Mouse (Mus musculus) midbrain, postnatal 0 days (tissue): ENCODE data around the gene Mrpl30. TPM values are rescaled to one million over a fixed set of nuclear protein-coding genes. Genes with fewer than 3 reads are reported as not detected.

Experiments
- ATAC-seq: fragments of 200-750 bp; cut with Nextera tagmentation; 2 replicates; pipeline ENCODE4 v1.8.0; 2017; ENCODE audit warnings: moderate number of reproducible peaks, mild to moderate bottlenecking, moderate TSS enrichment, moderate library complexity; ENCODE audit not compliant: low FRiP score
- DNase-seq: peaks from one replicate; pipeline ENCODE4 v3.0.0-alpha.2; 2015; ENCODE audit warnings: low spot score
- H3K27ac ChIP-seq: fragments of 300-500 bp; sonication (generic); 2 replicates; pipeline ENCODE4 v1.5.1; 2014; ENCODE audit warnings: low read depth, mild to moderate bottlenecking, low read length, mixed read lengths
- H3K27me3 ChIP-seq: fragments of 300-500 bp; sonication (generic); 2 replicates; pipeline ENCODE4 v1.6.1; 2014; ENCODE audit warnings: low read length, control low read depth, mixed read lengths; ENCODE audit not compliant: insufficient read depth
- H3K36me3 ChIP-seq: fragments of 300-500 bp; sonication (generic); 2 replicates; pipeline ENCODE4 v1.6.1; 2014; ENCODE audit warnings: low read length, control low read depth, mixed read lengths; ENCODE audit not compliant: insufficient read depth
- H3K4me1 ChIP-seq: fragments of 300-500 bp; sonication (generic); 2 replicates; pipeline ENCODE4 v1.6.1; 2014; ENCODE audit warnings: mild to moderate bottlenecking, control low read depth, antibody characterized with exemption, low read length, mixed read lengths; ENCODE audit not compliant: insufficient read depth
- H3K4me2 ChIP-seq: fragments of 300-500 bp; sonication (generic); 2 replicates; pipeline ENCODE4 v1.6.1; 2014; ENCODE audit warnings: low read depth, mild to moderate bottlenecking, low read length, mixed read lengths; ENCODE audit not compliant: poor library complexity, severe bottlenecking
- H3K4me3 ChIP-seq: fragments of 300-500 bp; sonication (generic); 2 replicates; pipeline ENCODE4 v1.5.1; 2014; ENCODE audit warnings: low read depth, mild to moderate bottlenecking, low read length, moderate library complexity
- H3K9ac ChIP-seq: fragments of 300-500 bp; sonication (generic); replicated peaks from 2 replicates; pipeline ENCODE4 v1.6.1; 2014; ENCODE audit warnings: mild to moderate bottlenecking, low read length, moderate library complexity, mixed read lengths; ENCODE audit not compliant: poor library complexity, severe bottlenecking
- H3K9me3 ChIP-seq: fragments of 300-500 bp; sonication (generic); 2 replicates; pipeline ENCODE4 v1.6.1; 2016; ENCODE audit warnings: low read length, control low read depth
- CTCF ChIP-seq: IDR thresholded peaks from 2 replicates; pipeline ENCODE4 v1.5.1; 2016; ENCODE audit warnings: antibody characterized with exemption, mild to moderate bottlenecking
- WGBS: fragments of 180-500 bp; shearing (Covaris S2); extraction: QIAGEN DNeasy Blood & Tissue Kit; methylation state at CpG from one replicate; pipeline ENCODE4 v1.1.7; 2014; 5-methylcytosine and 5-hydroxymethylcytosine counted together
- polyA plus RNA-seq: library from polyadenylated mRNA; unstranded; fragments of >200 nt; fragmentation: Nextera tagmentation; extraction: Ambion mirVana; gene quantifications from 2 replicates; pipeline ENCODE4 v1.2.1, GENCODE M21; 2015
- total RNA-seq: library from RNA; depleted of rRNA; stranded (reverse); fragments of >200 nt; gene quantifications from 2 replicates; pipeline ENCODE4 v1.2.3, GENCODE M21; 2014

The Mrpl30 gene
- total and polyA plus RNA-seq, 2 experiments from 2014 or later: 72.4 to 280 TPM

DNA sequence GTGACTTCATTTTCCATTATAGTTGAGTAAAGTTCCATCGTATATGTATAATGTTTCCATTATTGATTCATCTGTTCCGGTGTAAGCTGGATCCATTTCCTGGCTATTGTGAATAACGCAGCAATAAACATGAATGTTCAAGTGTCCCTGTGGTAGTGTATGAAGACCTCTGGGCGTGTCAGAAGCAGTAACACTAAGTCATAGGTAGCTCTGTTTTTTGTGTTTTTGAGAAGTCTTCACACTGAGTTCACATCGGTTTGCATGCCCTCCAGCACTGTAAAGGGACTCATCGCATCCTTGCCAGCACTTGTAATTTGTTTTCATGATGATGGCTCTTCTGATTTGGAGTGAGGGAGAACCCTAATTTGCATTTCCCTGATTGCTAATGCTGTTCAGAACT is 24.0 kb upstream of the Mrpl30 start, which contains the start of gene Tsga10:
TSS of gene Tsga10 (minus strand) at position 144 of the 400 bp plus-strand sequence.
- Histone ChIP-seq H3K4me2 (peak within 1 kb of the TSS; percentile 65), H3K4me3 (peak within 1 kb of the TSS; percentile 72), H3K4me1 (no peaks in the 10 kb centered on the region), H3K27ac (peak within 1 kb of the TSS; percentile 90), H3K27me3 (0 out of 2 replicates have a peak, but pooled peaks cover 5% of the 10 kb centered on the region), H3K36me3 (no peaks in the 10 kb centered on the region), H3K9me3 (no peaks in the 10 kb centered on the region), H3K9ac (peak within 1 kb of the TSS; percentile 76)
- ATAC-seq (no peak), DNase-seq (no peak)
- no peak for TF ChIP-seq CTCF
- WGBS: 84% methylated on average over 6 of the region's 6 CpGs

DNA sequence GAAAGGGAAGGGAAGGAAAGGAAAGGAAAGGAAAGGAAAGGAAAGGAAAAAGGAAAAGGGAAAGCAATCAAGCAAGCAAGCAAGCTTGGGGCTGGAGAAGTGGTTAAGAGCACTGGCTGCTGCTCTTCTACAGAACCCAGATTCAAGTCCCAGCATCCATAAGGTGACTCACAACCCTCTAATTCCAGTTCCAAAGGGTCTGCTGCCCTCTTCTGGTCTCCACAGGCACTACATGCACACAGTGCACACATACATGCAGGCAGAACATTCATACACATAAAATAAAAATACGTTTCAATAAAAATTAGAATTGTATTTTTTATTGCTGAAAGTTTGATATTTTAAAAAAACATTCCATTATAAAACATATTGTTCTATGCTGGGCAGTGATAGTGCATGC is 23.2 kb upstream of the Mrpl30 start:
- 0 out of 2 replicates have a peak, but pooled peaks cover 3% of the 10 kb centered on the region for H3K4me1 ChIP-seq
- WGBS: 76% methylated on average over 1 of the region's 1 CpGs
- no peak overlapping the region for H3K4me3 ChIP-seq
- TF ChIP-seq CTCF: peak; percentile 70
- no peaks in the 10 kb centered on the region for H3K9me3 ChIP-seq
- no peak overlapping the region for H3K27ac ChIP-seq
- no peak overlapping the region for H3K4me2 ChIP-seq
- H3K36me3 ChIP-seq: no peaks in the 10 kb centered on the region
- no peak for ATAC-seq
- H3K27me3 ChIP-seq: 0 out of 2 replicates have a peak, but pooled peaks cover 5% of the 10 kb centered on the region
- H3K9ac ChIP-seq: no peak overlapping the region
- no peak for DNase-seq

DNA sequence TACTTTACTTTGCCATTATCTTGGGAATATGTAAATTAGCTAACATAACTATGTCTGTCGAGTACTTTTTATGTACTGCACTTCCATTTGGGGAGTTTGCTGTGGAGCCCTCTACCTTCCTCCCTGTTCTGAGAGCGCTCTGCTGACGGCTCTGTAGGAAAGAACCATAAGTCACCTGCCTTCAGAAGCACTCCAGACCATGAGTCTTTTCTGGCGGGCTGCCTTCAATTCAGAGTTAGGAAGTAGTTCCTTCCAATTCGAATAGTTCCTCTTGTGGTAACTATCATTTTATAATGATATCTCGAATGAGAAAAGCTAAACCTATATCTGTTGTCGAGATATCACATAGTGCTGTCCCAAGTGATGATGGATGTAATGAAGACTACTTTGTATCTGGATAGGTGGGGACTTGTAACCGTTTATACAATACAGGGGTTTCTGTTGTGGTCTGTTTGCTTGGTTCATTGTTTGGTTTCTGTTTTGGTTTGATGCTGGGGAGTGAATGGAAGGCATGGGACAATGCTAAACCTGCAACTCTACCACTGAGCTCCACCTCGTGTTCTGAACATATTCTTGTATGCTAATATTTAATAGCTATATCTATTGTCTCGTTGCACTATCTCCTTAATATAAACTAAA is 22.5 kb upstream of the Mrpl30 start:
- Histone ChIP-seq H3K4me3 (no peak overlapping the region), H3K27ac (no peak overlapping the region), H3K4me2 (no peak overlapping the region), H3K9me3 (no peaks in the 10 kb centered on the region), H3K4me1 (0 out of 2 replicates have a peak, but pooled peaks cover 3% of the 10 kb centered on the region), H3K9ac (no peak overlapping the region), H3K27me3 (0 out of 2 replicates have a peak, but pooled peaks cover 5% of the 10 kb centered on the region), H3K36me3 (no peaks in the 10 kb centered on the region)
- TF ChIP-seq CTCF: no peak
- DNase-seq (no peak), ATAC-seq (no peak)
- 73% methylated on average over 10 of the region's 10 CpGs for WGBS

DNA sequence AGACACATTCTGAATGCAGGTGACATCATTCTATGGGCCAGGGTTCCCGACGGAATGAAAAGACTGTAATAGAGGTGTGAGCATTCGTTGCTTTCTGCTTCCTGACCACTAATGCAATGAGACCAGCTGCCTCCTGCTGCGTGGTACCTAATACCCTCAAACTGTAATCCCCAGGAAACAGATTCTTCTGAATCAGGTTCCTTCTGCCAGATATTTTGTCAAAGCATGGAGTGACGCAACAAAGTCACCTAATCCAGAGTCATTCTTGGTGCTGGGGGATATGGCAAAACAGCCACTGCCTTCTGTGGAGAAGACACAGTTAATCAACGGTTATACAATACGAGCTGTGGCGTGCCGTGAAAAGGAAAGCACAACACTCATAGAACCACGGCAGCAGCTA is 21.6 kb upstream of the Mrpl30 start:
- Histone ChIP-seq H3K4me2 (no peak overlapping the region), H3K9ac (no peak overlapping the region), H3K4me3 (no peak overlapping the region), H3K4me1 (0 out of 2 replicates have a peak, but pooled peaks cover 3% of the 10 kb centered on the region), H3K36me3 (no peaks in the 10 kb centered on the region), H3K27me3 (0 out of 2 replicates have a peak, but pooled peaks cover 5% of the 10 kb centered on the region), H3K27ac (no peak overlapping the region), H3K9me3 (no peaks in the 10 kb centered on the region)
- DNase-seq: no peak
- no peak for TF ChIP-seq CTCF
- ATAC-seq: no peak
- WGBS: 67% methylated on average over 10 of the region's 10 CpGs

DNA sequence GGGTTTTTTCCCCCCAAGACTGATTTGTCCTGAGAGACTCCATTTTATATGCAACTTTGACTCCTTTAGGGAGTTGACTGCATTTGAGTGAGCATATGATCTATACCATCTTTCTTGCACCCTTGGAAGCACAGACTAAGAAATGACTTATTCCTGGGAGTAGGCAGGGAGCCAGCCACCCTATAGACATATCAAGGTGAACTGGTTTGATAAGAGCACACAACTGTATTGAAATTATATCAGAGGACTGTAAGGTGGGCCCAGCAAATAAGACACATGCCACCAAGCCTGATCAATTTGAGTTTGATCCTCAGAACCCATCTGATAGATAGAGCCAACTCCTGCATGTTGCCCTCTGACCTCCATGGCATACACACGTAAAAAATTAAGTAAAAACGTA is 20.9 kb upstream of the Mrpl30 start:
- no peak for ATAC-seq
- Histone ChIP-seq H3K4me1 (0 out of 2 replicates have a peak, but pooled peaks cover 3% of the 10 kb centered on the region), H3K9ac (no peak overlapping the region), H3K27me3 (0 out of 2 replicates have a peak, but pooled peaks cover 5% of the 10 kb centered on the region), H3K9me3 (no peaks in the 10 kb centered on the region), H3K4me3 (no peak overlapping the region), H3K36me3 (no peaks in the 10 kb centered on the region), H3K4me2 (no peak overlapping the region), H3K27ac (no peak overlapping the region)
- no peak for TF ChIP-seq CTCF
- 56% methylated on average over 2 of the region's 2 CpGs for WGBS
- no peak for DNase-seq

DNA sequence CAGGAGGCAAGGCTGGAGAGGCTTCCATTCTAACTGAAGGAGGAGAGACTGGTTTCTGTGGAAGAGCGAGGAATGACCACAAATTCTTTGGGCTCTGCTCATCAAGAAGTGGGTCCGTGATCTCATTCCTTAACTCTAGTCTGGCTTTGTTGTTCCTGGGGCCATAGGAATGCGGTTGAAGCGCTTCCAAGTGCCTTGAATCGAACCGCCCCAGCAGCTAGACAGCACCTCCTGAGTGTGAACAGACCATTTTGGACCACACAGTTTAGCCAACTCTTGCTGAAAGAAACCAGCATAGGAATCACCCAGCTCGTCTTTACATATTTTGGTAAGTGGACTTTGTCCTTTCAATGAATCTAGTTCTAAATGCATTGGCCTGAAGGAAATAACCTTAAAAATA is 18.6 kb upstream of the Mrpl30 start, which contains the start of gene Lipt1:
TSS of gene Lipt1 (plus strand) at position 35 of the 400 bp plus-strand sequence.
- Histone ChIP-seq H3K9me3 (0 out of 2 replicates have a peak, but pooled peaks cover 3% of the 10 kb centered on the region), H3K9ac (peak within 1 kb of the TSS; percentile 46), H3K27ac (peak within 1 kb of the TSS; percentile 66), H3K4me3 (peak within 1 kb of the TSS; percentile 47), H3K27me3 (0 out of 2 replicates have a peak, but pooled peaks cover 5% of the 10 kb centered on the region), H3K4me1 (0 out of 2 replicates have a peak, but pooled peaks cover 3% of the 10 kb centered on the region), H3K36me3 (peaks cover 3% of the 10 kb centered on the region; the same call in 1 of the 2 replicates), H3K4me2 (peak within 1 kb of the TSS; percentile 68)
- WGBS: 6% methylated on average over 7 of the region's 7 CpGs
- ATAC-seq: peak; percentile 60; the same call in 1 of the 2 replicates
- DNase-seq: peak; percentile 35
- no peak for TF ChIP-seq CTCF
